Mouse (Mus musculus): ENCODE results near the gene Hivep3. TPM values are rescaled to one million over a fixed set of nuclear protein-coding genes. Genes with fewer than 3 reads are reported as not detected.
A peak's percentile ranks its signal among the peaks of the same experiment; 100 is the strongest.

The Hivep3 gene
- polyA plus RNA-seq, 2 experiments from 2014 or later: 19.6 to 23.1 TPM

DNA sequence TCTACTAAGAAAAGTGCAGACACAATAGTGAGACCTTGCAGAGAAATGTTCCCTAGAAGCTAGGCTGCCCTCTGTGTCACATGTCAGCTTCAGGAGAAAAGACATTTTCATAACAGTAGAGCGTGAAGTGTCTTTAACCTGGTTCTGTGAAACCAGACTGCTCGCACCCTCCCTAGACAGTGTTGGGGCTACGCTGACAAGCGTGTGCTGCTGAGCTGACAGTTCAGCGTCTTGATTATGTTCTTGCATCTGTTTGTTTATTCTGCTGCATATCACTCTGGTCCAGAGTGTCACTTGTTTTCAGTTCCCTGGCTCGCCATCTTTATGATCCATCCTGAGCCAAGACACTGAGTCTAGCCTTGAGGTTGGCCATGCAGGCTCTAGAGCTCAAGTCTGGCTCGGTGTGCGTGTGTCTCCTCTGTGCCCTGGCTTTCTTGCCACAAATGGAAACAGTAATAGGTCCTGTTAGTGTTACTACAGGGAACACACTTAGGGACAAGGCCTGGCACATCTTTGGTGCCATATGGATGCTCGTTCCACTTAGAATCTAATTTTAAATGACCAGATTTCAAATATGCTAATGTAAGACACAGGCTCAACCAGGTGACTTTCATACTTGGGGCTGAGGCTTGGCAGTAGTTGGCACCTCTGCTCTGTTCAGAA is 28.0 kb downstream of the Hivep3 start:
- ATAC-seq: no peak

GRCm38 (mm10) chr4:119762171-119762570 is 28.6 kb downstream of the Hivep3 start:
- no peak for ATAC-seq

- no peak for ATAC-seq
These were observed 34.5 kb downstream of the Hivep3 start for GRCm38 (mm10) chr4:119768046-119768445.

GRCm38 (mm10) chr4:119775913-119776312 is 42.3 kb downstream of the Hivep3 start:
- no peak for ATAC-seq

GRCm38 (mm10) chr4:119777146-119777545 is 43.6 kb downstream of the Hivep3 start:
- ATAC-seq: no peak

DNA sequence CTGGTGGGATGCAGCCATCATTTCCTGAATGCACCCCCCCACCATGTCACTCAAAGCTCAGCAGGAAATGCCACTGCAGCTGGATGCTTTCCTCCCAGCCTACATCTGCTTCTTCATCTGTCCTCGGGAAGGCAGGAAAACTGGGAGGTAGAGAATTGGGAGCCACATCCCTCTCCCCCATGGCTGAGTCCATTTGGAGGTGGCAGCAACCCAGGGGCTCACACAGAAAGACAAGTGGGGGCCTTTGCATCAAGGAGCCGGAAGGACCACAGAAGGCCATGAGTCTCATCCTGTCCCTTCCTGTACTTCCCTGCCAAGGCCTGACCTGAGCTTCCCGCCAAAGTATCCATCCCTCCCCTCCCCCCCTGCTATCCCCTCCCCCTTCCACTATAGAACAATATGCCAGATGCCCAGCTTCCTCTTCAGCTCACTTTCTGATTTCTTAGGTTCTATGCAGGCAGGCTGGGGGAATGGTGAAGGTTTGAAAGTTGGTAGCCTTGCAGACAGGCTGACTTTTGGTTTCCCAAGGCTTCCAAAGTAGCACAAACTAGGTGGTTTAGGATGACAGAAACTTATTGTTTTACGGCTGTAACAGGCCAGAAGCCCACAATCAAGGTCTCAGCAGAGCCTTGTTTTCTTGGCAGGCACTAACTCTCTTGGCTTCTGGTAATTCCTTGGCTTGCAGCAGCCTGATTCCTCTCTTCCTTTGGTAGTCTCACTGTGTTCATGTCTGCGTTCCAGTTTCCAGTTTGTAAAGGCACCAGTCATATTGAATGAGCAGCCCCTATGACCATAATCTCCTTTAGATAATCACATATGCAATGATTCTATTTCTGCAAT is 46.2 kb downstream of the Hivep3 start:
- no peak for ATAC-seq

GRCm38 (mm10) chr4:119780881-119781280 is 47.3 kb downstream of the Hivep3 start:
- ATAC-seq: no peak

DNA sequence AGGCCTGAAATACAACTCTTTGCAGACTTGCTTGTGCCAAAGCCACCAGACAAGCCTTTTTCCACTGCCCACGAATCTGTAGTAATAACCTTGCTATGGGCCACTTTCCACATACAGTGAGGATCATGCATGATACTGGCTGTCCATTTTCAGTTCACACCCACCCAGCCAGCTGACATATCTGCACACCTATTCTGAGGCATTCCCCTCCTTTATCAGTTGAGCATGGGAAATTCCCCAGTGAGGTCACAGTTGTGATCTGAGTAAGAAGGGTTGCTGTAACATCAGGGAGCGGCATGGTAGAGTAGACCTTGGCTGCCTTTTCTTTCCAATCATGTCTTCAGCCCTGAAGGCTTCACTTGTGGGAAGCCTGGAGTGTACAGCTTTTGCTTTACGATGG is 51.4 kb downstream of the Hivep3 start:
- ATAC-seq: peak; percentile 99

GRCm38 (mm10) chr4:119786307-119786706 is 52.7 kb downstream of the Hivep3 start:
- ATAC-seq: peak; percentile 13

DNA sequence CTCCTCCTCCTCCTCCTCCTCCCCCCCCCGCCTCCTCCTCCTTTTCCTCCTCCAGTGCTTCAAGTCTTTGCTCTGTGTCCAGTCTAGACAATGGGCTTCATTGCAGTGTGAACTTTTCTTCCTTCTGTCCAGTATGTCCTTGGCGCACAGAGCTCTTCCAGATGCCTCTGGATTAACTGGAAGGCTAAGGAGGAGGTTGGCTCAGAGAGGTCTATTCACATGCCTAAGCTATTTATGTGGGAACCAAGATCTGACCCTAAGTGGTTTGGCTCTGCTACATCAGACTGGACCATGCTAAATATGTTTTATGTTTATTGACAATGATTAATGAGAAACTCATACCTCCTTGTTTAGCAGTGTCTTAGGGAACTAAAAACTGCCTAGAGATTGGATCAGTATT is 53.1 kb downstream of the Hivep3 start:
- ATAC-seq: no peak

DNA sequence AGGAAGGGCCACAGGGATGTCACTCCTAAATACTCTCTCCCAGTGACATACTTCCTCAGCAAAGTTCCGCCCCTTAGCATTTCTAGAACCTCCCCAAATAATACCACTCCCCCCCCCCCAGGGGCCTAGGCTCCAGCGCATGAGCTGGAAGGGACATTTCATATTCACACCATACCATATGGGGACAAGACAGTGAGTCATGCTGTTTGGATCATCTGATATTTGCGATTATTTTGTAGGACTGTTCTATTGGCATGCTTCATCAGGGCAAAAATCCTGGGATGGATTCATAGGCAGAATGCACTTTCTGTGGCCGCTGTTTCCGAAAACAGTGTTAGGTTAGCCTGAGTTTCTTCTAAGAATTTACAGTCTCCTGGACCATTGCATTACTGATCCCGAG is 55.2 kb downstream of the Hivep3 start:
- ATAC-seq: no peak

DNA sequence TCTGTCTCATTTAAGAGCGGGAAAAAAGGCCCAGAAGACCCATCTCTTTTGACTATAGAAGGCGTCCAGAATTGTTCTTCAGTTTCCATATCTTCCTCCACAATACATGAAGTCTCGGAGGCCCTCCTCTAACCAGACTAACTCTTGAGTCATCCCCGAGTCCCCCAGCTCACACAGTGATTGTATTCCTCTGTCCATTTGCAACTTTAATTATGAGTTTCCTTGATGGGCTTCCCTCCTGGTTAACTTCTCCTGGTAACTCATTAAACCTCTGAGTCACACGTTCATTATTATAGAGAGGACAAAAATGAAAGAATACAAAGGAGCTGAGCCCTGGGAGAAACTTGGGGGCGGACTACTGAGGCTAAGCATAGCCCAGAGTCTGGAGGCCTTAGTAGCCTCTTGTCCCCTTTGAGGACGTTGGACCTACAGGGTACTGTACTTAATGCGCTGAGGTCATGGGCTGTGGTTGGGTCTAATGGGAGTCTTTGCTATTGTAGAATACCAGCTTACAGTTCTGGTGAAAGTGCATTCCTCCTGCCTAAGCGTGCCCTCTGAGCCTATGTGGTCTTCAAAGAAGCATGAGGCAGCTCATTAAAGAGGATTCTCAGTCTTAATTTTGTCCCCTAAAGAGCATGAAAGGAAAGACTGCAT is 56.0 kb downstream of the Hivep3 start:
- ATAC-seq: no peak

- ATAC-seq: no peak
These were observed 65.3 kb downstream of the Hivep3 start for GRCm38 (mm10) chr4:119798891-119799290.

- no peak for ATAC-seq
These were observed 73.0 kb downstream of the Hivep3 start for GRCm38 (mm10) chr4:119806556-119806955.

- ATAC-seq: peak; percentile 79
These were observed 73.8 kb downstream of the Hivep3 start for GRCm38 (mm10) chr4:119807359-119807758.

GRCm38 (mm10) chr4:119809245-119809644 is 75.7 kb downstream of the Hivep3 start:
- peak; percentile 55 for ATAC-seq

DNA sequence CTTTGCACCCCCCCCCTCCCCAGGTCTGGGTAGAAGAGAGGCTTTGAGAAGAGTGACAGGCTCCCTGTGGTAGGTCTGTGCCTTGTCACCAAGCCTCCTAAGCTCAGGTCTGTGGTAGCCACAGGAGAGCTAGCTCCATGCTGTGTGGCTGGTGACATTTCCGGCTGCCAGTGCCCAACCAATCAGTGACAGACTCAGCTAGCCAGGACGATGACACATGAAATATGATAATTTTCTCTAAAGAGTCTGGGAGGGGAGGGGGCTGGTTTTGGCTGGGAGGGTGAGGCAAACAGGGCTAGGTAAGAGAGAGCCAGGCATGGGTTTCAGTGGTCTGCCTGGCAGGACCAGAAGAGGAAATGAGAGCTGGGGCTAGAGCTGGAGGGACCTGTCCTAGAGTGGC is 79.2 kb downstream of the Hivep3 start:
- peak; percentile 88 for ATAC-seq

DNA sequence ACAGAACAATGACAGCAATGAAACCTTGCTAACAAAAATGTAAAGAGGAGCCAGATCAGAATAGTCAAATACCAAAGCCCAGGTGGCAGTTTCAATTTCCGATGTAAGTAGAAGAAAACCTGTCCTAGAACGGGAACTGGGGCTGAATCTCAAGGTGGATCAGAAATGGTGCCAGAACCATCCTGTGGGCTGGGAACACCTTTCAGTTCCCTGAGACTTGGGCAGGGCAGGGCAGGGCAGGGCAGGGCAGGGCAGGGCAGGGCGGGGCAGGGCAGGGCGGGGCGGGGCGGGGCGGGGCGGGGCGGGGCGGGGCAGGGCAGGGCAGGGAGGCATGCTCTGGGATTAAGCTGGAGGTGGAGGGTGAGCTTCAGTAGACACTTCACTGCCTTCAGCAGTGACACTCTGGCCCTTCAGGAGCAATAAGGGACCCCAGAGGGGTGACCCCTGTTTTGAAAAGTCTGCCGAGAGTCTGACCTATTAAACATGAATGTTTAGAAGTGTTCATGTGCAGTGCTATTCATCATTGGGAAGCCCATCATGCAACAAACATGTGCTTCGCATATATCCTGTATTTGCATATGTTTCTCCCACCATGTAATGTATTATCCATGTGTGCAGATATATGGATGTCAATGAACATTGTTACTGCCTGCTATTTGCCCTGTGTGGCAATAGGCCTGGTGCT is 80.1 kb downstream of the Hivep3 start:
- ATAC-seq: no peak

GRCm38 (mm10) chr4:119814185-119815132 is 80.9 kb downstream of the Hivep3 start:
- ATAC-seq: no peak

DNA sequence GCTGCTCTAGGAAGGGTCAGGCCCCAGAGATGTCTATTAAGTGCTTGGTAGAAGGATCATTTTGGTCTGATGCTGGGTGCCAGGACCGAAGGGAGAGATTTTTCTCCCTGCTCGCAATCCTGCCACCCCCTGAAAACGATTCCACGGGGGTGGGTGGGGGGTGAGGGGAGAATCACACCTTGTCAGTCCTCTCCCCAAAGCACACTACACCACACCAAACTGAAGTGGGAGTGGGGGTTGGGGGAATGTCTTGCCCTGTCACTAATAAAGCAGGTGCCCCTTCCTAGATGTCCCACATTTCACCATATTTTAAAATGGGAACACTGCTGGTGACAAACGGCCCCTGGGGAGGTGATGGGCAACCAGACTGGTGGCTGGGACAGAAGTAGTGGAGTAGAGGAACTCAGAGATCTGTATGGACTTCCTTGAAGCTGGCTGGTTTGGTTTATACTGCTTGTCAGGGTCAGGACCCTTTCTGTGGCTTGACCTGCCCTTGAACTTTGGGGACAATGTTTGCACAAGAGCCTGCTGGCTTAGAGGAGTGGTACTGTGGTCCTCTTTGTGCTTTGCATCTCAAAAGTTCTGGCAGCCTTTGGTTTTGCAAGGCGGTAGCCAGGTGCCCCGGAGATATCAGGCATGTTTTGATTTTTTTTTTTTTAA is 81.7 kb downstream of the Hivep3 start:
- ATAC-seq: no peak

DNA sequence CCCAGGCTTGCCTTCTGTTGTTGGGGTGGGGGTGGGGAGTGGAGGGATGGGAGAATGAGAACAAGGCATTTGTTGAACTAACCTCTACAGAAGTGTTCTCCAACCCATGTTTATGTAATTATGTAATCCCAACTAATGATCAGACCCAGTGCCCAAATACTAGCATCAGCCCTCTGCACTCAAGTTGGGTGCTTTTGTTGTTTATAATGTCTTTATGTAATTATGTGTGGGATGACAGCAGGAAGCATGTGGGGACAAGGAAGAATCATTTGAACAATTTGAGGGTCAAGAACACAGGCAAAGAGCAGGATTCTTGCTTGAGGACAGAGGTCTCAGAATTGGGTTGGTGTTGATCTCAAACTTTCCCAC is 82.2 kb downstream of the Hivep3 start:
- ATAC-seq: no peak
